Mouse (Mus musculus) cerebellum, adult 2 months (tissue): ENCODE results near the gene Gimap7. TPM values are rescaled to one million over a fixed set of nuclear protein-coding genes. Genes with fewer than 3 reads are reported as not detected.

Source experiments
- DNase-seq, 2 experiments: peaks; one replicate each; pipeline ENCODE4 v3.0.0; 2021
- H3K27ac ChIP-seq: fragments of 200-500 bp; 2 replicates; pipeline ENCODE4 v1.5.1; 2012; ENCODE audit warnings: low read length, control low read depth, inconsistent platforms; ENCODE audit not compliant: insufficient read depth
- H3K27me3 ChIP-seq: fragments of 200-500 bp; 2 replicates; pipeline ENCODE4 v1.6.1; 2012; ENCODE audit warnings: inconsistent platforms, mild to moderate bottlenecking, low read length, moderate library complexity; ENCODE audit not compliant: control insufficient read depth, insufficient read depth
- H3K4me1 ChIP-seq: fragments of 200-500 bp; 2 replicates; pipeline ENCODE4 v1.6.1; 2011; ENCODE audit warnings: low read length; ENCODE audit not compliant: control insufficient read depth, insufficient read depth
- H3K4me3 ChIP-seq: fragments of 200-500 bp; replicated peaks from 2 replicates; pipeline ENCODE3; 2011; ENCODE audit warnings: mild to moderate bottlenecking, low read depth, low read length, control low read depth; ENCODE audit not compliant: insufficient read depth
- CTCF ChIP-seq: fragments of 200-500 bp; IDR thresholded peaks from 2 replicates; pipeline ENCODE4 v1.5.1; 2011; ENCODE audit warnings: low read depth, mild to moderate bottlenecking, control low read depth, low read length, moderate library complexity, borderline replicate concordance; ENCODE audit not compliant: insufficient read depth
- POLR2A ChIP-seq: fragments of 200-500 bp; IDR thresholded peaks from 2 replicates; pipeline ENCODE4 v1.6.1; 2011; ENCODE audit warnings: low read length, control low read depth, borderline replicate concordance; ENCODE audit not compliant: insufficient read depth
- WGBS: fragments of 180-500 bp; shearing (Covaris S2); methylation state at CpG from one replicate; pipeline ENCODE4 v1.1.7; 2018; 5-methylcytosine and 5-hydroxymethylcytosine counted together
- polyA plus RNA-seq: library from polyadenylated mRNA; depleted of rRNA; stranded (reverse); fragments of >200 nt; gene quantifications from 2 replicates; pipeline ENCODE4 v1.2.3, GENCODE M21; 2012

Gene Gimap7
- polyA plus RNA-seq, 1 experiment: not detected

DNA sequence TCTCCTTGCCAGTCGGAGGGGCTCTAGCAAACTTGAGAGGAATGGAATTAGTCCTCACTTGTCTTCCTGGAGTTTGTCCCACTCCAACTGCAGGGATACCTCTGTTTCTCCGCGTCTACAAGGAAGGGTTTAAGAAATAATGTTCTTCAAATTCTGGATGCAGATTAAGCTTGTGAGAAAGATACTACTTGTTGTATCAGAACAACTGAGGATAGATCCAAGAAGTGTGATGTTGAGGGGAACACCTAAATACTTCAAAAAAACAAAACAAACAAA, 21.3 kb downstream of the Gimap7 start:
- no peaks in the 10 kb centered on the region for H3K27me3 ChIP-seq
- DNase-seq: no peak
- 87% methylated on average over 3 of the region's 3 CpGs for WGBS
- TF ChIP-seq CTCF: no peak
- no peak for TF ChIP-seq POLR2A
- no peak overlapping the region for H3K27ac ChIP-seq
- no peak overlapping the region for H3K4me3 ChIP-seq
- H3K4me1 ChIP-seq: peaks cover 4% of the 10 kb centered on the region; the same call in 1 of the 2 replicates

DNA sequence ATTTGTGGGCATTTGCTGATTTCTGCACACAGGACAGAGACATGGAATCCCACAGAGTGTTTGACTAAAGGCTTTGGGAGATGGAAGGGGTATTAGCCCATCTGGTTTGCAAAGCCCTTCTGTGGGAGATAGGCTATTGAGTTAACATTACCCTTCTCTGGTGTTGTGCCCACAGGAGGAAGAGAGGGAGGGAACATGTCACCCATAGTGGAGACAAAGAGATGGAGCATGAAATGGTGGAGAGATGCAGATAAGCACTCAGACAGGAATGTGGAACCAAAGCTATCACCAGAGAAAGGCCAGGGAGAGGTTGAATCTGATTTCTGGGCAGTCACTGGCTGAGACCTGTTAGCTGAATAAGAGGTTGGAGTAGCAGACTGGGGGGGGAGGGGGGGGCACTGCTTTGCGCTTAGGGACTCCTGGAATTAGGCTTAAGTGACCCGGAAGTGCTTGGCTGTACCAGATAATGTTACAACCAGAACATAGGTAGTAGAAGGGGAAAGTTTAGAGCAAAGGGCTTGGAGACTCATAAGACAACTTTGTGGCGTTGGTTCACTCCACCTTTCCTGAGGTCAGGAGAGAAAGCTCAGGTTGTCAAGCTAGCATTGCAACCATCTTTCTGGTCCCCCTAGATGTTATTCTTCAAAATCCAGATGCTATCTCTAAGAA, 22.2 kb downstream of the Gimap7 start:
- Histone ChIP-seq H3K4me1 (peaks cover 4% of the 10 kb centered on the region; the same call in 1 of the 2 replicates), H3K4me3 (no peak overlapping the region), H3K27ac (no peak overlapping the region), H3K27me3 (no peaks in the 10 kb centered on the region)
- TF ChIP-seq POLR2A: no peak
- TF ChIP-seq CTCF: no peak
- no peak for DNase-seq
- 83% methylated on average over 3 of the region's 3 CpGs for WGBS

DNA sequence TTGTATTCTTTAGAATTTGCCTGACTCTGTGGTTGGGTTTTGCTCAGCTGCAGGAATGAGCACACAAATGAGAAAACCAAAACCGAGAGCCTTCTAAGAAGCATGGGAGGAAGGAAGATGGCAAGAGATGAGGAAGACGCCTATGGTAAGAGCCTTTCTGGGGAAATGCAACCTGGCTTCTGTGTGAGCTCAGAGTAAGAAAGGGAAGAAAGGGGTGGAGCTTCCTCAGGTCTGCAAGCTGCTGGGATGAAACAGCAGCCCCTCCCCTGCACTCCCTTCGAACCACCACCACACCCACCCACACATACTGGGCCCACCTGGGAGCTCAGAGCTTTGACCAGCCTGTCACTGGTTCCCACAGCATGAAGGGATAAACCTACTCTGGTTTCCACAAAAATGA, 22.9 kb downstream of the Gimap7 start:
- no peak for DNase-seq
- TF ChIP-seq CTCF (no peak), POLR2A (no peak)
- H3K4me1 ChIP-seq: peaks cover 4% of the 10 kb centered on the region; the same call in 1 of the 2 replicates
- H3K27ac ChIP-seq: no peak overlapping the region
- H3K4me3 ChIP-seq: no peak overlapping the region
- WGBS: 29% methylated on average over 3 of the region's 3 CpGs
- no peaks in the 10 kb centered on the region for H3K27me3 ChIP-seq

DNA sequence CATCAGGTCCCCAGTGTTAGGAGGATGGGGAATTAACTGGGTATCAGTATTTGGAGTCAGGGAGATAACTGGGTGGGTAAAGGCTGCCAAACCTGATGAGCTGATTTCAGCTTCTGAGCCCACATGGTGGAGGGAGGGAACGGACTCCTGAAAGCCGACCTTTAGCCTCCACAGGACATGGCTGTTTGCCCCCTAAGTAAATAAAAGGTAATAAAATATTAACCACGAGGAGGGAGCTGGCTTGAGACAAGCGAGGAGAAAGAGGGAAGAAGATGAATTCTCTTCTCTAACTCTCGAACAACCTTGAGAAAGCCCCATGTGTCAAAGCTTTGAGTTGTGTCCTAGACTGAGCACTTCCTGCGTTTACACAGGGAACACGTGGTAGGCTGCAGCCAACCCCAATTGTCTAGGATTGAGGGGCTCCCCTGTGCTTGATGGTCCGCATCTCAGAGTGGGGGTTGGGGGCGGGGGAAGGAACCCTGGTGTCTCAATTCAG, 23.3 kb downstream of the Gimap7 start:
- no peak for TF ChIP-seq POLR2A
- no peak for TF ChIP-seq CTCF
- WGBS: 31% methylated on average over 9 of the region's 9 CpGs
- H3K4me3 ChIP-seq: no peak overlapping the region
- H3K4me1 ChIP-seq: peaks cover 4% of the 10 kb centered on the region; the same call in 1 of the 2 replicates
- DNase-seq: no peak
- no peaks in the 10 kb centered on the region for H3K27me3 ChIP-seq
- no peak overlapping the region for H3K27ac ChIP-seq

DNA sequence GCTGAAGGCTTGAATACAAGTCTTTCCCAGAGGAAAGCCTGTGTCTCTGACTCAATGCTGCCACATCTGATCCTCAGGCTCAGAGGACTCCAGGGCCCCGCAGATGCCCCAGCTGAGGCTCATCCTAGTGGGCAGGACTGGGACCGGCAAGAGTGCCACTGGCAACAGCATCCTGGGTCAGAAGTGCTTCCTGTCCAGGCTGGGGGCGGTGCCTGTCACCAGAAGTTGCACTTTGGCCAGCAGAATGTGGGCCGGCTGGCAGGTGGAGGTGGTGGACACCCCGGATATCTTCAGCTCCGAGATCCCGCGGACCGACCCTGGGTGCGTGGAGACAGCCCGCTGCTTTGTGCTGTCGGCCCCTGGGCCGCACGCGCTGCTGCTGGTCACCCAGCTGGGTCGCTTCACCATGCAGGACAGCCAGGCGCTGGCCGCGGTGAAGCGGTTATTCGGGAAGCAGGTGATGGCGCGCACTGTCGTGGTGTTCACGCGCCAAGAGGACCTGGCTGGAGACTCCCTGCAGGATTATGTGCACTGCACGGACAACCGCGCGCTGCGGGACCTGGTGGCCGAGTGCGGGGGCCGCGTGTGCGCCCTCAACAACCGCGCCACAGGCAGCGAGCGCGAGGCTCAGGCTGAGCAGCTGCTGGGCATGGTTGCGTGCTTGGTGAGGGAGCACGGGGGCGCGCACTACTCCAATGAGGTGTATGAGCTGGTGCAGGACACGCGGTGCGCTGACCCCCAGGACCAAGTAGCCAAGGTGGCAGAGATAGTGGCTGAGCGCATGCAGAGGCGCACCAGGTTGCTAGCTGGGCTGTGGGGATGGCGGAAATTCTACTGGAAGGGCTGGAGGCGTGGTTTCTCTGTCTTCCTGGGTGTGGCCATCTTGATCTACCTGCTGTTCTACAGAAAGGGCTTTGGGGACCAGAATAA, 24.3 kb downstream of the Gimap7 start:
- Histone ChIP-seq H3K4me1 (peaks cover 4% of the 10 kb centered on the region; the same call in 1 of the 2 replicates), H3K27me3 (no peaks in the 10 kb centered on the region), H3K27ac (no peak overlapping the region), H3K4me3 (no peak overlapping the region)
- WGBS: 2% methylated on average over 52 of the region's 52 CpGs
- no peak for TF ChIP-seq POLR2A
- no peak for TF ChIP-seq CTCF
- DNase-seq: no peak

DNA sequence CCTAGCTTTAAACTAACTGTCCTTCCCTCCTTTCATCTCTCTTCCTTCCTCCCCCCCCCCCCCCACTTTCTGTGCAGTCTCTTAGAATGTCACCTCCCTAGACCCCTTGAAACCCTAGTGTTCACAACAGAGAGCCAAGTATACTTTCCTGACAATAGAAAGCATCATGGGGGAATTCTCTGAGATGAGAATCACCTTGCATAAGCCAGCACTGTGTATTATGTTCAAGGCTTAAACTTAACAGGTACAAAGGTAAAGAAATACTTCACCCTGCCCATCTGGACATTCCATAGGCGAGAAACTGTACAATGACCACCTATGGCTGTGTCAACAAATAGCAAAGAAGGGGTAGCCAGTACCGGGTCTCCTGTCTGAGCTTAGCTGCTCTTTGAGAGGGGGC, 27.1 kb downstream of the Gimap7 start:
- H3K4me3 ChIP-seq: no peak overlapping the region
- DNase-seq: no peak
- H3K27ac ChIP-seq: no peak overlapping the region
- TF ChIP-seq CTCF: no peak
- no peak for TF ChIP-seq POLR2A
- no peaks in the 10 kb centered on the region for H3K27me3 ChIP-seq
- WGBS: 63% methylated on average over 2 of the region's 2 CpGs
- H3K4me1 ChIP-seq: peaks cover 4% of the 10 kb centered on the region; the same call in 1 of the 2 replicates

DNA sequence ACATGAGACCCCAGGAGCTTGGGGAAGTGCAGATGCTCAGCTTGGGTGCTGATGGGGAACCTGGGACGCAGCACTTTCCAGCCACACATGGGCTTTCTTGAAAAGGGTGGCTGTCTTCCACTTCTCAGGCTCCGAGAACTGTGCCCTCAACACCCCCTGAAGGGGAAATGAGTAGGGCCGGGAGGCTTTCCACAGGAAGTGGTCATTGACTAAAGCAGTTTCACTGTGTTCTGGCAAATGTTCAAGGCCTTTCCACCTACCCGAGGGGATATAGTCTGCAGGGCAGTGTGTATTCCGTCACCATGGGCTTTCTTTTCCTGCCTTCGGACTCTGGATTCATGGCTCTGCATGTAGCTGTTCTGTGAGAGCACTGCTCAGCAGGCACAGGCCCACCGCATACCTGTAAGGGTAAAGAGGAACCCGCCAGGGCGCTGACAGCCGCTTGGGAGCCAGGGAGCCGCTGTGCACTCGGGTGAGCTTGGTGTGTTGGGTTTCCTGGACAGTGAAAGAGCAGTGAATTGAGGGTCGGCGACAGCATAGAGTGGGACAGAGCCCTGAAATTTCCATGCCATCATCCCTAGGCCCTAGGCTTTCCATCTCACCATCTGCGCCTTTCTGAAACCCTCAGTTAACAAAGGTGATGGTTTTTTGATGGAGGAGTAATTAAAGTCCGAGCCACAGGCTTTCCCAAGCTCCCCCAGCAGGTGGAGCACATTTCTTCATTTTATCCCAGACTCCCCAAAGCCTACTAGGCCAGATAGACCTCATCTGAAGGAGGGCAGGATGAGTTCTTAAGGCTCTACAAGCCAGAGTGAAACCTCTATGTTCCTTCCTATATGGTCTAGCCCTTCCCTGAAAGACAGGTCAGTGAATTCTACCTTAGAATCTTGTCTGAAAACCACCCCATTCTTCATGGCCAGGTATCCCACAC, 27.8 kb downstream of the Gimap7 start, which contains the start of gene Gimap5:
TSS of gene Gimap5 (plus strand) at position 239 of the 931 bp plus-strand sequence.
- no peak within 1 kb of the TSS for H3K4me3 ChIP-seq
- H3K4me1 ChIP-seq: peaks cover 4% of the 10 kb centered on the region; the same call in 1 of the 2 replicates
- TF ChIP-seq POLR2A (no peak), CTCF (peak; percentile 47; the same call in 1 of the 2 replicates)
- DNase-seq: no peak
- no peak within 1 kb of the TSS for H3K27ac ChIP-seq
- WGBS: 42% methylated on average over 16 of the region's 16 CpGs
- H3K27me3 ChIP-seq: no peaks in the 10 kb centered on the region
